8 mouse cellular contexts compared by ENCODE assay signal in the genomic region with DNA sequence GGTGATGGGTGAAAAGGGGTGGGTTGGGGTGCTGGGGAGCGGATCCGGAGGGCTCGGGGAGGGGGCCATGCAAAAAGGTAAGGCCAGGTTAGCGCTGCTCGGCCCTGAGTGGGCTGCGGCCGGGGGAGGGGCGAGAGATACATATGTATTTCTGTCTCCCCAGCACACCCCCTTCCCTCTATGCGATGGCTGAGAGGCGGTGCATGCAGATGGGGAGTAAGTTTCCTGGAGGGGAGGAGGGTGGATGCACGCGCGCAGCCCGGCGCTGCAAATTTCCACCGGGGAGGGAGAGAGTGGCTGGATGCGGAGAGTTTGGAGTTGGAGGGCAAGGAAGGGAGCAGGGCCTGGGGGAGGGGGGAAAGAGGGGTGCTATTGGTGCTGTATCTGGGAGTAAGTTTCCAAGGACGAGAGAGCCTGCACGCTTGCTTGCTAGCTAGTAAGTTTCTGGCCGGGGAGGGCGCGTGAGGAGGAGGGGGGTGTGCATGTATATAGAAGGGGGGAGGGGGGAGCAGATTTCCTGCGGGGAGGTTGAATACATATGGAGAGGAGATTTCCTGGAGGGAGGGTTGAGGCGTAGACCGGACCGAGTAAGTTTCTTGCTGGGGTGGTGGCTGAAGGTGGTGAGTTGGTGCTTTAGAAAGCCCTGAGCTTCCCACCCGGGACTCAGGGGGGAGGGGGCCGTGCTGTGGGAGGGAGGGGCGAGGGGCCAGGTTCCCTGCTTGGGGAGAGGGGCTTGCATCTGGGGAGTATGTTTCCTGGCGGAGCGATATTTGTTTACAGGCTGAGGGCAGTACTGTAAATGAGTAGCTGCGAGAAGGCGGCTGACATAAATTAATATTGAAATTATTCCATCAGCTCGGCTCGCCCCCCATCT.
DNase-seq lines count a peak whose midpoint lies in the region; ATAC-seq and TF ChIP-seq lines count a peak whose summit lies in the region.

No protein-coding gene starts in this region.

- DNase-seq in 3T3-L1 (ENCODE audit: low read depth, low spot score) (peak; percentile 79), adipocyte (ENCODE audit: low spot score) (peak; percentile 49)
- peak; percentile 84 for DNase-seq in embryonic facial prominence, embryonic 11.5 days (ENCODE audit: low spot score)
- peak; percentile 54 to 63 for DNase-seq in heart, adult 9 months (ENCODE audit: low spot score in 2 of 2)
- DNase-seq in liver, adult 2 months (ENCODE audit: extremely low read depth, low read depth, low spot score): no peak
- peak; percentile 77 for DNase-seq in naive thymus-derived CD4-positive, alpha-beta T cell, adult 2 months (ENCODE audit: low read depth)
- DNase-seq in testis, postnatal 10 days (ENCODE audit: low spot score): peak; percentile 81

- peak; percentile 85 for ATAC-seq in embryonic facial prominence, embryonic 11.5 days (replicated peaks; ENCODE audit: insufficient number of reproducible peaks, low FRiP score, low TSS enrichment, low read depth)
- peak; percentile 65 for ATAC-seq in kidney, embryonic 14.5 days (ENCODE audit: low FRiP score, low TSS enrichment)

- peak overlapping the region; percentile 67 for H3K4me3 ChIP-seq in embryonic facial prominence, embryonic 11.5 days (ENCODE audit: low read depth, low read length)
- peak overlapping the region; percentile 77 for H3K4me3 ChIP-seq in kidney, embryonic 14.5 days (ENCODE audit: low read length)
- H3K4me3 ChIP-seq in liver, adult 2 months (ENCODE audit: insufficient read depth, low read depth, low read length): peak overlapping the region; percentile 76

- H3K79me2 ChIP-seq in liver, adult 2 months (ENCODE audit: control insufficient read depth, insufficient read depth, low read length): no peaks in the 10 kb centered on the region

- H3K9ac ChIP-seq in embryonic facial prominence, embryonic 11.5 days (replicated peaks; ENCODE audit: low read length): peak overlapping the region; percentile 91
- H3K9ac ChIP-seq in kidney, embryonic 14.5 days (ENCODE audit: low read depth, low read length): peak overlapping the region; percentile 76
- peak overlapping the region; percentile 75 for H3K9ac ChIP-seq in liver, adult 2 months (ENCODE audit: low read depth, low read length)

- H3K9me3 ChIP-seq in embryonic facial prominence, embryonic 11.5 days (replicated peaks; ENCODE audit: control insufficient read depth, low read length): no peaks in the 10 kb centered on the region
- H3K9me3 ChIP-seq in kidney, embryonic 14.5 days (ENCODE audit: control insufficient read depth, low read length): no peaks in the 10 kb centered on the region

- WGBS in embryonic facial prominence, embryonic 11.5 days: under 1% methylated on average over 35 of the region's 35 CpGs
- WGBS in kidney, embryonic 14.5 days: under 1% methylated on average over 34 of the region's 35 CpGs
- 4% methylated on average over 35 of the region's 35 CpGs for WGBS in liver, adult 2 months

- no peak for TF ChIP-seq POLR2A in liver, adult 2 months (IDR thresholded peaks at IDR 0.05; ENCODE audit: extremely low read depth, insufficient read depth, low read length)

- no peak for TF ChIP-seq CTCF in liver, adult 2 months (IDR thresholded peaks at IDR 0.05; ENCODE audit: low read depth, low read length)

- peak overlapping the region; percentile 99 for H3K27ac ChIP-seq in embryonic facial prominence, embryonic 11.5 days (replicated peaks; ENCODE audit: low read depth, low read length)
- H3K27ac ChIP-seq in kidney, embryonic 14.5 days (ENCODE audit: low read depth, low read length): peak overlapping the region; percentile 100
- H3K27ac ChIP-seq in liver, adult 2 months (replicated peaks; ENCODE audit: insufficient read depth, low read depth, low read length): no peak overlapping the region

- H3K4me2 ChIP-seq in embryonic facial prominence, embryonic 11.5 days (ENCODE audit: low read depth, low read length): peak overlapping the region; percentile 93
- H3K4me2 ChIP-seq in kidney, embryonic 14.5 days (replicated peaks; ENCODE audit: low read depth, low read length): peak overlapping the region; percentile 91

- H3K36me3 ChIP-seq in embryonic facial prominence, embryonic 11.5 days (replicated peaks; ENCODE audit: control insufficient read depth, insufficient read depth, low read depth, low read length): no peaks in the 10 kb centered on the region
- peaks cover 4% of the 10 kb centered on the region; the same call in 1 of the 2 replicates for H3K36me3 ChIP-seq in kidney, embryonic 14.5 days (ENCODE audit: control insufficient read depth, insufficient read depth, low read length)
- no peaks in the 10 kb centered on the region for H3K36me3 ChIP-seq in liver, adult 2 months (ENCODE audit: control insufficient read depth, insufficient read depth, low read length)

- no peaks in the 10 kb centered on the region; the same call in 1 of the 2 replicates for H3K4me1 ChIP-seq in embryonic facial prominence, embryonic 11.5 days (ENCODE audit: control insufficient read depth, insufficient read depth, low read length)
- peaks cover 26% of the 10 kb centered on the region; the same call in 1 of the 2 replicates for H3K4me1 ChIP-seq in kidney, embryonic 14.5 days (ENCODE audit: control insufficient read depth, insufficient read depth, low read length)
- 0 out of 2 replicates have a peak, but pooled peaks cover 3% of the 10 kb centered on the region for H3K4me1 ChIP-seq in liver, adult 2 months (ENCODE audit: control insufficient read depth, insufficient read depth, low read length)

- H3K27me3 ChIP-seq in embryonic facial prominence, embryonic 11.5 days (ENCODE audit: control insufficient read depth, insufficient read depth, low read length): no peaks in the 10 kb centered on the region
- H3K27me3 ChIP-seq in kidney, embryonic 14.5 days (ENCODE audit: control insufficient read depth, insufficient read depth, low read length): no peaks in the 10 kb centered on the region
- peaks cover 9% of the 10 kb centered on the region; the same call in 1 of the 2 replicates for H3K27me3 ChIP-seq in liver, adult 2 months (ENCODE audit: control insufficient read depth, insufficient read depth, low read length)
